Mouse (Mus musculus) liver, postnatal 0 days (tissue): Measurements from ENCODE around the gene Atg5.

Source experiments
- CTCF ChIP-seq: sonication (generic); IDR thresholded peaks from 2 replicates; pipeline ENCODE4 v1.5.1; 2016; ENCODE audit warnings: antibody characterized with exemption, low read depth
- EP300 ChIP-seq: IDR thresholded peaks from 2 replicates; pipeline ENCODE4 v1.6.1; 2016; ENCODE audit warnings: antibody characterized with exemption, low read depth, mild to moderate bottlenecking

DNA sequence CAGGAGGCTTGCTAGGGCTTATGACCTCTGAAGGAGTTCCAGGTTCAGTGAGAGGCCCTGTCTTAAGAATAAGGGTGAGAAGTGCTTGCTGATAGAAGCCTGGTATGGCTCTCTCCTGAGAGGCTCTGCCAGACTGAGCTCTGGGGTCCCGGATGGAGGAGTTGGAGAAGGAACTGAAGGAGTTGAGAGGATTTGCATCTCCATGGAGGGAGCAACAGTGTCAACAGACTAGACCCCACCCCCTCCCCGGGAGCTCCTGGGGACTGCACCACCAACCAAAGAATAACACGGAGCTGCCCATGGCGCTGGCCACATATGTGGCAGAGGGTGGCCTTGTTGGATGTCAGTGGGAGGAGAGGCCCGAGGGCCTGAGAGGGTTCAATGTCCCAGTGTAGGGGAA lies 47.1 kb downstream of the Atg5 start:
- no peak for TF ChIP-seq CTCF
- no peak for TF ChIP-seq EP300
